Mouse (Mus musculus) kidney, postnatal 36 days (tissue): Measurements from ENCODE around the gene Golga2.
"Not testable (repeated sequence)": the region's sequence is repeated elsewhere in the genome, so short reads cannot be mapped to it uniquely, and the experiment has no call there.

Experiments
- DNase-seq, 2 experiments: peaks; one replicate each; pipeline ENCODE4 v3.0.0; 2021 to 2022; ENCODE audit warnings: mixed read lengths in 2 of 2

Golga2 gene

DNA sequence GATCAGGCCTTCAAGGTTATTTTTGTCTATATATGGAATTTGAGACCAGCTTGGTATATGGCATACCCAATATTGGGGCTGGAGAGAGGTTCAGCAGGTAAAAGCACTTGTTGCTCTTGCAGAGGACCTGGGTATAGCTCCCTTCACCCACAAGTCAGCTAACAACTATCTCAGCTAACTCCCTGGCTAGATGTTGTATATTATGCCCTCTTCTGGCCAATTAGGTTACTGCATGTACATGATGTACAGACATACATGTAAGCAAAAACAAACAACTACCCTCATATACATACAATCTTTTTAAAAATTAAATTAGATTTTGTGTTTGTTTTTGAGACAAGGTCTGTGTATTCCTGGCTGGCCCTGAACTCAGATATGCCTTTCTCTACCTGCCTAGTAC, 2.4 kb downstream of the Golga2 start:
- peak in 1 of 2 experiments; percentile 59 for DNase-seq

DNA sequence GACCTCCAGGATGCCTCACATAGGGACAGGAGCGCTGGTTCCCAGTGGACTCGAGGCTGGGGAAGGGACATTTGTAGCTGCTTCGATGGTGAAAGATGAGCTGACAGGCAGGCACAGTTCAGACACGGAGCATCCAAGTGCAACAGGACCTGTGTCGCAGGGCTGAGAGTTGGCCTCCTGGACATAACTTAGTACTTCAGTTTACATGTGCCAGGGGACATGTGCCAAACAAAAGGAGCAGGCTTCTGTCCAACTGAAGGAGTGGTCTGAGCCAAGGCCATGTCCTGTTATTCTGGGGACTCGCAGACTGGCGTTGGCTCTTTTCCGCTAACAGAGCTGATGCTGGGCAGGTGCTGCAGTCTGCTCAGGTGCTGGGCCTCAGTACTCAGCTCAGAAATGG, 7.2 kb downstream of the Golga2 start:
- peak in 1 of 2 experiments; percentile 11 for DNase-seq

DNA sequence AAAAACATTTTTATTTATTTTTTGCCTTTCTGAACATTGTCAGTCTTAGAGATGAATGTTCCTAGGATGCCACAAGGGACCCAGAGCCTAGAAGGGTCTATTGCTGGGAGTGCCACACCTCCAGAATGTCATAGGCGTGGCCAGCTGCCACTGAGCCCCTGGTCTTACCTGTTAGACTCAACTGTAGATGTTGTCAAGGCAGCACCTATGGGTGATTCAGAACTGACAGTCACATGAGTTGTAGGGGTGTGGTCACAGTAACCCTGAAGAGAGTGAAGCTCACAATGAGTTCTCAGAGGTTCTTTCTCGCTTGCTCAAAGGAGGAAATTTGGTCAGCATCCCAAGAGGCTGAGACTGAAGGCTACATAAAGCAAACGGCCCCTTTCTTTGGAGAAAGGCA, 8.1 kb downstream of the Golga2 start:
- no peak for DNase-seq

DNA sequence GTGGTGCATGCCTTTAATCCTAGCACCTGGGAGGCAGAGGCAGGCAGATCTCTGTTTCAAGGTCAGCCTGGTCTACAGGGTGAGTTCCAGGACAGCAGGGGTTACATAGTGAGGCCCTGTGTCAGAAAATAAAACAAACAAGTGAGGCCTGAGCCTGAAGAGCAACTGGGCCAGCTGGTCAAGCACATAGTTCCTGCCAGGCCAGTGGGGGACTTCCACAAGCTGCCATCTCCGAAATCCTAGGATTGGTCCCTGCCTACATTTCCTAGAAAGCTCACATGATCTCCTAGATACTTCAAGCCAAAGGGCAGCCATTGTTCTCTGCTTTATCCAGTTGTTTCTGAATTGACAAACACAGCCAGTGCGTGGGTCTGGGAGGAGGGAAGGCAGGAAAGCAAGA, 8.7 kb downstream of the Golga2 start:
- not testable (repeated sequence) for DNase-seq

DNA sequence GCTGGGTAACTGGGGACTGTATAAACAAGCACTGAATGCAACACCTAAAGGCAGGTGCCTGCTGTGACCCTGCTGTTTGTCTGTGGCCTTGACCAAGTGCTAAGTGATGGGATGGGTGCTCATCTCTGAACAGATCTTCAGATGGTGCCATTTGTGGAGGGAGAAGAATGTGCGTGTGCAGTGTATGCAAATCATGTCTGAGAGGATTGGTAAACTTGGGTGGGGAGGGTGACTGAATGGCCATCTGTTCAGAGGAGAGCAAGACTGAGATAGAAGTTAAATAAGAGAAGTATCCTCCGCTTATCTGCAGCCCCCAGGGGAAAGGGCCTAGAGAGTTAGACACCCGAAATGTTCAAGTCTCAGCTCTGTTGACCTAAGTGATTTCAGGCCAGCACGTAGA, 12.3 kb downstream of the Golga2 start:
- DNase-seq, result no peak

DNA sequence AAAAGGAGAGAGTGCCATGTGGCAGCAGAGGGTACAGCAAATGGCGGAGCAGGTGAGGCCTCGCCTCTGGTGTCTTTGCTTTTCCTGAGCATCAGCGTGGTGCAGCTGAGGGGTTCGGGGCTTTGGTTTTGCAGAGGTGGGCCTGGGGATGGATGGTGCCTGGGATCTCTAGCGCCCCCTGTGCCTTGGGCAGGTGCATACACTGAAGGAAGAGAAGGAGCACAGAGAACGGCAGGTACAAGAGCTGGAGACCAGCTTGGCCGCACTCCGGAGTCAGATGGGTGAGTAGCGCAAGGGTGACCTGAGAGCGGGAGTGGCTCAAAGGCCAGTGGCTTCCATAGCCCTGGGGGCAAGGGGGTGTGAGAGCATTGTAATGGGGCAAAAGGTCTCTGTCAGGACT, 15.8 kb downstream of the Golga2 start:
- peak in 1 of 2 experiments; percentile 34 for DNase-seq

DNA sequence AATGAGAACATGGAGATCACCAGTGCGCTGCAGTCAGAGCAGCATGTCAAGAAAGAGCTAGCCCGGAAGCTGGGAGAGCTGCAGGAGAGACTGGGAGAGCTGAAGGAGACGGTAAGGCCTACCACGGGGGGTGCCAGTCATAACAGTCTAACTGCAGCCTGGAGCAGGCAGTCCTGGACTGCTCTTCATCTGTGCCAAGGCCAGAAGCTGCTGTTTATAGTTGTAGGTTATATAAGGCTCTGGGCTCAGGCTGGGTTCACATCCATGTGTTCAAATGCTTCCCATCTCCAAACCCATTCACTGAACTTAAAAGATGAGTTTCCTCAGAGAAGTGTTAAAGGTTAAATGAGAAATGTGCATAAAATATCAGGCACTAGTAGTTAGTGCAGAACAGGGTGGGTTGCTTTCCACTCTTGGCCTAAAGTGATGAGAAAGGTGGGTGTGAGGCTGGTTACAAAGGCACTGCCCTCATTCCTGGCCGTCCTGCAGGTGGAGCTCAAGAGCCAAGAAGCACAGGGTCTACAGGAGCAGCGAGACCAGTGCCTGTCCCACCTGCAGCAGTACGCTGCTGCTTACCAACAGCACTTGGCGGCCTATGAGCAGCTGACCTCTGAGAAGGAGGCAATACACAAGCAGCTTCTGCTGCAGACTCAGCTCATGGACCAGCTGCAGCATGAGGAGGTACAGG, 17.1 kb downstream of the Golga2 start:
- peak; percentile 32 to 81 for DNase-seq

DNA sequence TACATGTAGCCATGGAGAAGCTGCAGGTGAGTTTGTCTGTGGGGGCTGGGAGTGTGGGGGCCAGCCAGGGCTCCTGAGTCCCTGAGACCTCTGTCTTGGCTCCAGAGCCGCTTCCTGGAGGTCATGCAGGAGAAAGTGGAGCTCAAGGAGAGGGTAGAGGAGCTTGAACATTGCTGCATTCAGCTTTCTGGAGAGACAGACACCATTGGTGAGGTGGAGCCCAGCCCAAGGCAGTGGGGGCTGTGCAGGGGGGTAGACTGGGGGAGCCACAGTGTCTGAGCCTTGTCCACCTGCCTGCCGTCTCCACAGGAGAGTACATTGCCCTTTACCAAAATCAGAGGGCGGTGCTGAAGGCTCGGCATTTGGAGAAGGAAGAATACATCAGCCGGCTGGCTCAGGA, 18.5 kb downstream of the Golga2 start:
- no peak for DNase-seq

DNA sequence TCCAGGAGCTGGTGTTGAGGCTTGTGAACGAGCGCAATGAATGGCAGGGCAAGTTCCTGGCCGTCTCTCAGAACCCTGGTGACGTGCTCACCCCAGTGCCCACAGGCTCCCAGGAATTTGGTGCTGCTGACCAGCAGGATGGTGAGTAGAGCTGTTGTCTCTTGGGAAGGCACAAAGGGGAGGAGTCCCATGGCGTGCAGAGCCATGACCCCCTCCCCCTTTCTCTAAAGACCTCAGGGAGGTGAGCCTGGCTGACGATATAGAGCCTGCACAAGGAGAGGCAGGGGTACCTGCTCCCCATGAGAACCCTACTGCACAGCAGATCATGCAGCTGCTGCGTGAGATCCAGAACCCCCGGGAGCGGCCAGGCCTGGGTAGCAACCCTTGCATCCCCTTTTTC, 19.0 kb downstream of the Golga2 start:
- no peak for DNase-seq

DNA sequence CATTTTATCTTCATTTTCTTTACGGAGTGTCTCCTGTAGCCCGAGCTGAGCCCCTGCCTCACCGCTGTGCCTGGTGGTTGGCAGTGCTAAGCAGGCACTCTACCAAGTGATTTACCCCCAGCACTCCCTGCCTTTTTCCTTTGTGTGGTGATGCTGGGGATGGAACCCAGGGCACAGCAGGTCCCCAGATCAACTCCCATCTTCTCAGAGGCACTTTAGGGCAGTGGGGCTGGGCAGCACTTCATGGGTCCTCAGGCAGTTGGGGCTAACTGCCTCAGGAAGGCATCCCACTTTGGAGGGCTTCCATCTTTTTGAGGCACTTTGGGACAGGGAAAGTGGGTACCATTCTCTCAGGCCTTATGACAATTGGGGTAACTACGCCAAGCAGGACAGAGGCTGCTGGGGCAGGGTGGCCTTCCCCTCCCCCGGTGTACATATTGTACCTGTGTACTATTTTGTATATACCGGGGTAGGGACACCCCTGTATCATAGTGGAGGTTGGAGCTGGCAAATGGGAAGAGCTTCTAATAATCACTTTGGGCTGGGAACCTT, 20.1 kb downstream of the Golga2 start:
- no peak for DNase-seq

DNA sequence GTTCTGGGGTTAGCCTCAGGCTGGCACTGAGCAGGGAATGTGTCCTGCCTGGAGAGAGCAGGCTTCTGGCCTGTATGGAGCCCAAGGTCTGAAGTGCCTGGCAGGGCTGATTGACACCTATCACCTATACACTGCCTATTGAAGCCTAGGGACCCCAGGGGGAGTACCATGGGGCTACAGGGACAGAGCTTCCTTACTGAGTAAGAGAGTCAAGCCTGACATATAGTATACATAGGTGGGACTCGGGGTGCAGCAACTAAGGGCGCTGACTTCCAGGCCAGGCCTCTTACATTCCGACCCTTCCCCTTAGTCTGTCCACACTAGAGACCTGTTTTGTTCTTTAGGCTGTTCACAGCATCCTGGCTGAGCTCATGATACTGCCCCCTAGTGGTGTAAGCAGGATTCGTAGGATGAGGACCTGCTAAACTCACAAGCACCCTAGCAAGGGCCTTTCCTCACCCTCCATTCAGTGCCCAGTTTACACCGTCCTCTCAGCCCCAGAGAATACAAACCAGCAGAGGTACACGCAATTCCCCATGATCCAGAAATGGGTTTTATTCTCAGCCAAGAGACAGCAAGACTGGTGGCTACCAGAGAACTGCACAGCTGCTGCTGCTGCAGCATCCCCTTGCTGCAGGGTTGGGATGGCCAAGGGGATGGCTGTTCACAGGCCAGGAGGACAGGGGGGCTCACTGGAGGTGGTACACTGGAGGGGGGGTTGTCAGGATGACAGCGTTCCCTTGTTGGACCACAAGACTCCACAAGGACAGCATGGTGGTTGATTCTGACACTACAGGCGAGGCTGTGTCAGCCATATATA, 21.0 kb downstream of the Golga2 start:
- DNase-seq, result peak; percentile 52 to 78

DNA sequence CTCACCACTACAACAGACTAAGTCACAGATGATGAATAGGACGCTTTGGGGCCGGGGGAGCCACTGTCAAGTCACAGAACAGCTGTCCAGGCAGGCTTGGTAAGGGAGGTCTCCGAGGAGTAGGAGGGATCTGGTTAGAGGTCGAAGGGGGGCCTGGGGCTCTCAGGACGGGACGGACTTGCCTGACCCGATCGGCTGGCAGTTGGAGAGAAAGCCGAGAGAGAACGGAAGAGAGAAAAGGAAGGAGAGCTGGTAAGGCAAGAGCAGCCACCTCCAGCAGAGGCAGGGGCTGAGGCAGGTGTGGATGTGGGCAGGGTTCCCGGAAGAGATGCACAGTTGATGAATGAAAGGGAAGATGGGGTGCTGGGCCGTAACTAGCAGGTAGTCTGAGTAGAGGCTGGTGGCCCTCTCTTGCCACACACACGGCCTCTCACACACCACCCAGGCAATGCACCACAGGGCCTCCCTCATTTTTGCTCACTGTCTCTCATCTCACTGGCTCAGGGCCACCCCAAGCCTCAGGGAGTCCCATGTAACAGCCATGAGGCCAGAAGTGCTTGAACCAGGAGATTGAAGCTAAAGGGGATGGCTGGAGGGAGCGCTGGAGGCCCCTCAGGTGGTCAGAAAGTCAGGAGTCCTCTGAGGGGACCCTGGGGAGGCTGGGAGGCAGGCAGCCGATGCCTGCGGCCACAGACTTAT, 21.8 kb downstream of the Golga2 start:
- no peak for DNase-seq

DNA sequence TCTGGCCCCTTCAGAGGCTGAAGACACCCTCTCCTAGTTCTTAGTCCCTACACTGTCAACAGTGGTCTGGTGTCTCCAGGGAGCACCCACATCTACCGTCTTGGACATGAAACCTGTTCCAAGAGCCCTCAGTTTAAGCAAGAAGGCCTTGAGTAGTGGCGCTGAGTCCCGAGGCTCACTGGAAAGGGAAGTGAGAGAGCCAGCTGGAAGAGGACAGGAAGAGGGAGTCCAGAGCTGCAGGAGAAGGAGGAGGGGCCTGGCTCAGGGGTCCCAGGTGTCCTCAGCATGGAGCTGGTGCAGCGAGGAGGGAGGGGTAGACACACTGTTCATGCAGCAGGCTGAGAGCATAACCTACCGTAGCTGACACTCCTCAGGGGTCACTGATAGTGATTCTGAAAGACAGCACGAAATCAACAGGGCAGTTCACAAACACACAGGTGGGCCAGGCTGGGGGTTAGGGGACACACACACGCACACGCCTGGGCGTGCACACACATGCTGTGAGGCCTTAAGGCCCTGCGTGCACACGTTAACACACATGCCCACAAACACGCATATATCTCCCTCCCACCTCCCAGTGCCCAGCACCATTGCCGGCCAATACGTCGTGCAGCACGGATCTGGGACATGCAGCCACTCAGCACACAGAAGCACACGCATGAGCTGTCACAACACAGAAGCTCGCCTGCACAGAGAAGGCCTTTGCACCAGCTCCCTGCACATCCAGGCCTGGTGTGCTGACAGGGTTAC, 23.1 kb downstream of the Golga2 start:
- DNase-seq, result no peak

DNA sequence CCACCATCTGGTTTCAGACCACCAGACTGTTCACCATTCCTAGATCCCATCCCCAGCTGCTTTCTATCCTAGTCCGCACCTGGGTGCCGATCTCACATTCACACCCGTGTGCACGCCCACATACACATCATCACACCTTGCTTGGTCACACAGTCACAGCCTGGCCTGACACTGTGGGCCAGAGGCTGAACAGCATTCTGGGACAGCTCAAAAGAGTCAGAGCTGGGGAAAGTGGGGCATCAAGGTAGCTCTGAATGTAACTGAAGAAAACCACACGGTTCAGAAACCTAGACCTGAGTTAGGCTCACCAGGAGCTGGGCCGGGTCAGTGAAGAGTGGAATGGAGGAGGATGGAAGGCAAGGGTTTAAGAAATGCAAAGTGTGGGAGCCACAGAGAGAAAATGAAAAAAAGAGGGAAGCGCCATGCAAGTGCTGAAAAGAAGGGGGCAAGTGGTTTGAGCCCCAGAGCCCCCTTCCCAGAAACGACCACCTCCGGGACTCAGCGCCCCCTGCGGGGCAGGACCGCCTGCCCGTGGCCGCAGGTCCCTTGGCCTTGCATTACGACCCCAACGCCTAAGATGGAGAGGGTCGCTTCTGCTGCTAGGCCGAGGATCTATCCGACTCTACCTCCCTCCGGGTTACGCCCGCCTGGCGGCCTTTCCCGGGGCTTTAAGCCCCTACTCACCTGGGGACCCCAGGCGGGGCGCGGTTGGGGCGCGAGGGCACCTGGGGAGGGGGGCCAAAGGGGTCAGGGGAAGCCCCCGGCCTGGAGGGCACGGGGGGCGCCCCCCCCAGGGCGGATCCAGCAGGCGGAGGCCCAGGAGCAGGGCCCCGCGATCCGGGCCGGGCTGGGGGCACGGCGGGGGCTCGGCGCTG, 24.5 kb downstream of the Golga2 start:
- DNase-seq, result no peak

DNA sequence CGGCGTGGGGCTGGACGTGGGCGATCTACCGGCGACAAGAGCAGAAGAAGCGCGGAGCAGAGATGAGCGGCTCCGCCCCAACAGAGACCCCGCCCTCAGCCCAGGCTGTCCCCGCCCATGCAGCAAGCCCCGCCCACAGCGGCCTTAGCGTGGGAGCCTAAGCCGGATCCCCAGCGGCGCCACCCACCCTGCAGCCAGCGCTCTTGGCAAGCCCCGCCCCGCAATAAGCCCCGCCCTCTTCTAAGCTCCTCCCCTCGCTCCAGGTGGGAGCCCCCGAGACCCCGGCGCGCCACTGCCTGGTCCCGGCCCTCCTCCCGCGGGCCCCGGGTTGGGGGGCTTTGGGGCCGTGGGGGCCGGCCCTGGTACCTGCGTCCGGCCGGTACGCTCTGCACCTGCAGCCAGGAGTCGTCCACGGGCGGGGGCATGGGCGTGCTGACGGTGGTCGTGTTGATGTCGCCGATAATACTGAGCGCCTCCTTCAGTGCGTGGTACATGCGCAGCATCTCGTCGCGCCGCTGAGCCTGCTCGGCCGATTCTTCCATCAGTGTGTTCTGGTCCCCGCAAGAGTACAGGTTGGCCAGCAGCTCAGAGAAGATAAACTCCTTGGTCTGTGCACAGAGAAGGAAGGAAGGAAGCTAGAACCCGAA, 25.3 kb downstream of the Golga2 start:
- DNase-seq, result peak; percentile 82 to 95

DNA sequence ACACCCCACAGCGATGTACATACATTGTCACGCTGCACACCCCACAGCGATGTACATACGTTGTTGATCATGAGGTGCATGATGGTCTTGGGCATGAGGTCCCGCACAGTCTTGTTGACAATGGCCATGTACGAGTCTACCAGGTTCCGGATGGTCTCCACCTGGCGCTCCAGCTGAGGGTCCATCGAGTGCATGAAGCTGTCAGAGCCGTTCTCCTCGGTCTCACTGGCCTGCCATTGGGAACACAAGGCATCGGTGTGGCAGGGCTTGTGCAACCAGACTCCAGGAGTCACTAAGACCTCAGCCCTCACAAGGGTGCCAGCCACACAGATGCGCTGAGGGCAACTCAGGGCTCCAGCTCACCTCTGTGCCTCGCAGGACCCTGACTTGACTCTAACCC, 27.6 kb downstream of the Golga2 start:
- DNase-seq, result no peak

DNA sequence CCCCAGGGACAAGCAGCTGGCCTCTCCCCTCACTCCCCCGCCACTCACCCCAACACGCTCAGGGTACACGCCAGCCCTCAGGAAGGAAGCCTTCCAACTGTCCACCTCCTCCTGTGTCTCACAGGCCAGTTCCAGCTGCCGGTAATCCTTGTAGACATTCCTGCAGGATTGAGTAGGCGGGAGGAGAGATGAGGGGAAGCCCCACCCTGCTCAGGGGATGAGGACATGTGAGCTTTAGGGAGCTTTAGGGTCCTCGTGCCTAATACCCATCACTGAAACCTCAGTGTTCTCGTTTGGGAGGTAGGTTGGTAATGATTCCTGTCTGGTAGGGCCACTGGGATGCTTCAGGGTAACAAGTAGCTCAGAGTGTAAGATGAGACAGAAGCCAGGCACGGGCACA, 28.6 kb downstream of the Golga2 start:
- DNase-seq, result no peak

DNA sequence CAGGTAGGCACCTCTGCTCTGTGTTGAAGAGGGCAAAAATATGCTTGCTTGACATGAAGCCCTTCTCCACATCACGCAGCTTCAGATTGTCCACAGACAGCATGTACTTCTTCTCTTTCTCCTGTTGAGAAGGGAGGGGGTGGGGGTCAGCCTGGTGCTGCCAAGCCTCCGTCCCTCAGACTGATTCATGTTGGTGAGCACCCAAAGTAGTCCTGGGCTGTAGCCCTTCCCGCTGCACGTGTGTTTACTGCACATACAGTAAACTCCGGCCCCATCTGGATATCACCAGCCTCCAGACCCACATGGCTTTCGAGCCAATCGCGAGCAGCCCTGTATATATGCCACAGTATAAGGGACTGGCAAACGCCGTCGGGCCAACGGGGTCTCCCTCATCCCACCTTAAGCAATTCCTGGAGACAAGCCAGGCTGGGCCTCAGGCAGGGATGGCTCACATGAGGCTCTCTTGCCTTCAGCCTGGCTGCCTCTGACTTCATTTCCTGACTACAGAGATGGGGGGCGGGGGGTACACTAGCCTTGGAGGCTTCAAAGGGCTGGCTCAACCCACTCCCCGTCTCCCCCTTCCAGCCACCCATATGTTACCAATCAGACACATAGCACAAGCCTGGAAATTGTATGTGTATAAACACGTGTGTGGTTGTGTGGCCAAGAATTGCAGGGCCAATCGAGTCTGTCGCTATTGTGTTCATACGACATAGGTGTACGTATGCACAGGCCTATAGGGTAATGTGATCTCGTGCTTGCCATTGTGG, 29.9 kb downstream of the Golga2 start:
- no peak for DNase-seq

DNA sequence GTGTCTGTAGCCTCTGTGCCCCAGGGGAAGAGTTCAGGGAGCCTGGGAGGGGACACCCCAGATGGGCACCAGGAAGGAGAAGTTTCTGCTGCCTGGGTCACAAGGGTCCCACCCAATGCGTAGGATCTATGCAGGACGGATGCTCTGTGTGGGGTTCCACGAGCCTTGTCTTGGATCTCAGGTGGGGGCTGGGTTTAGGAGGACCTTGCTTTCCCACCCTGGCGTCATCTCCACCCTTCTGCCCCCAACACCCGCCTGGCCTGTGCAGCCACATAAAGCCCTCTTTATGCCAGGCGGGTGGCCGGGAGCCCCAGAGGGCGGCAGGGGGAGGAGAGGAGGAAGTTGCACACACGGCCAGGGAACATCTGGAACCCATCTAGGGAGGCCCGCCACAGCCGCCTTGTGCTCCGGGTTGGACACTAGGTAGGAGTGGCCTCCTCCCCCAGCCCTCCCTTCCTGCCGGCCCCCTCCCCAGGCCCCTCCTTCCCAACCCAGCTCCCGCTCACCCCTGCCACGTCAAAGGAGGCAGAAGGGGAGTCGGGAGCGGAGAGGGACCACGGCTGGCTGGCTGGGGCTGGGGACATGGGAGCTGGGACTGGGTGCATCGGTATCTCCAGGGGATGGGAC, 30.7 kb downstream of the Golga2 start:
- DNase-seq, result peak; percentile 48 to 51
